Mouse (Mus musculus) liver, embryonic 16.5 days (tissue): ENCODE data around the gene Isoc2b. TPM values are rescaled to one million over a fixed set of nuclear protein-coding genes. Genes with fewer than 3 reads are reported as not detected.
A peak's percentile ranks its signal among the peaks of the same experiment; 100 is the strongest.

ENCODE experiments used
- ATAC-seq: fragments of 200-750 bp; cut with Nextera tagmentation; 2 replicates; pipeline ENCODE4 v1.8.0; 2017; ENCODE audit warnings: low read depth, mild to moderate bottlenecking, moderate number of reproducible peaks, moderate library complexity
- H3K27ac ChIP-seq: fragments of 300-500 bp; sonication (generic); 2 replicates; pipeline ENCODE4 v1.5.1; 2014; ENCODE audit warnings: mild to moderate bottlenecking, low read length
- H3K27me3 ChIP-seq: fragments of 300-500 bp; sonication (generic); 2 replicates; pipeline ENCODE4 v1.6.1; 2014; ENCODE audit warnings: low read depth, low read length, mixed read lengths; ENCODE audit not compliant: control insufficient read depth, insufficient read depth
- H3K36me3 ChIP-seq: fragments of 300-500 bp; sonication (generic); 2 replicates; pipeline ENCODE4 v1.6.1; 2014; ENCODE audit warnings: mild to moderate bottlenecking; ENCODE audit not compliant: control insufficient read depth, insufficient read depth
- H3K4me1 ChIP-seq: fragments of 300-500 bp; sonication (generic); 2 replicates; pipeline ENCODE4 v1.6.1; 2014; ENCODE audit warnings: low read depth, low read length, mixed read lengths; ENCODE audit not compliant: control insufficient read depth
- H3K4me2 ChIP-seq: fragments of 300-500 bp; sonication (generic); 2 replicates; pipeline ENCODE4 v1.6.1; 2014; ENCODE audit warnings: low read depth, low read length, mixed read lengths
- H3K4me3 ChIP-seq: fragments of 300-500 bp; sonication (generic); 2 replicates; pipeline ENCODE4 v1.5.1; 2014; ENCODE audit warnings: low read depth, mild to moderate bottlenecking, low read length
- H3K9ac ChIP-seq: fragments of 300-500 bp; sonication (generic); 2 replicates; pipeline ENCODE4 v1.6.1; 2014; ENCODE audit warnings: low read depth, low read length
- H3K9me3 ChIP-seq: fragments of 300-500 bp; sonication (generic); replicated peaks from 2 replicates; pipeline ENCODE4 v1.6.1; 2016; ENCODE audit warnings: low read length; ENCODE audit not compliant: control insufficient read depth
- WGBS: fragments of 180-500 bp; shearing (Covaris S2); extraction: QIAGEN DNeasy Blood & Tissue Kit; methylation state at CpG from one replicate; pipeline ENCODE4 v1.1.7; 2014; ENCODE audit not compliant: insufficient replicate concordance; 5-methylcytosine and 5-hydroxymethylcytosine counted together
- polyA plus RNA-seq: library from polyadenylated mRNA; unstranded; fragments of >200 nt; fragmentation: Nextera tagmentation; extraction: Ambion mirVana; gene quantifications from 2 replicates; pipeline ENCODE4 v1.2.1, GENCODE M21; 2015

Gene Isoc2b
- polyA plus RNA-seq, 1 experiment from 2014 or later: 4.8 TPM

- no peak for ATAC-seq
- Histone ChIP-seq H3K4me1 (no peaks in the 10 kb centered on the region; the same call in 1 of the 2 replicates), H3K9me3 (no peaks in the 10 kb centered on the region), H3K27me3 (peaks cover 56% of the 10 kb centered on the region), H3K4me2 (peak within 1 kb of the TSS; percentile 17; the same call in 1 of the 2 replicates), H3K9ac (no peak within 1 kb of the TSS), H3K36me3 (no peaks in the 10 kb centered on the region), H3K4me3 (no peak within 1 kb of the TSS), H3K27ac (no peak within 1 kb of the TSS)
- WGBS: 2% methylated on average over 41 of the region's 41 CpGs
Measured at GRCm38 (mm10) chr7:4844245-4844916, 25.7 kb downstream of the Isoc2b start, which contains the start of gene Shisa7. Gene Shisa7 (minus strand): TSS chr7:4844696.

- ATAC-seq: no peak
- Histone ChIP-seq H3K9me3 (no peaks in the 10 kb centered on the region), H3K4me3 (no peak overlapping the region), H3K36me3 (no peaks in the 10 kb centered on the region), H3K27ac (no peak overlapping the region), H3K9ac (no peak overlapping the region), H3K4me1 (no peaks in the 10 kb centered on the region; the same call in 1 of the 2 replicates), H3K4me2 (no peak overlapping the region), H3K27me3 (peaks cover 62% of the 10 kb centered on the region)
- 2% methylated on average over 34 of the region's 34 CpGs for WGBS
Measured at GRCm38 (mm10) chr7:4843604-4844244, 26.3 kb downstream of the Isoc2b start.

- H3K4me2 ChIP-seq: no peak overlapping the region
- no peak overlapping the region for H3K27ac ChIP-seq
- no peaks in the 10 kb centered on the region; the same call in 1 of the 2 replicates for H3K4me1 ChIP-seq
- H3K9ac ChIP-seq: no peak overlapping the region
- 0 out of 2 replicates have a peak, but pooled peaks have one; percentile 19 for ATAC-seq
- H3K27me3 ChIP-seq: peaks cover 66% of the 10 kb centered on the region
- H3K36me3 ChIP-seq: no peaks in the 10 kb centered on the region
- no peaks in the 10 kb centered on the region for H3K9me3 ChIP-seq
- no peak overlapping the region for H3K4me3 ChIP-seq
- WGBS: 1% methylated on average over 16 of the region's 16 CpGs
Measured at GRCm38 (mm10) chr7:4842634-4843131, 27.4 kb downstream of the Isoc2b start.

GRCm38 (mm10) chr7:4842077-4842476 is 28.0 kb downstream of the Isoc2b start:
- Histone ChIP-seq H3K4me1 (no peaks in the 10 kb centered on the region; the same call in 1 of the 2 replicates), H3K27me3 (peaks cover 72% of the 10 kb centered on the region), H3K4me3 (no peak overlapping the region), H3K9me3 (no peaks in the 10 kb centered on the region), H3K9ac (no peak overlapping the region), H3K4me2 (no peak overlapping the region), H3K36me3 (no peaks in the 10 kb centered on the region), H3K27ac (no peak overlapping the region)
- 44% methylated on average over 5 of the region's 5 CpGs for WGBS
- no peak for ATAC-seq

- Histone ChIP-seq H3K27ac (no peak overlapping the region), H3K4me1 (no peaks in the 10 kb centered on the region; the same call in 1 of the 2 replicates), H3K36me3 (no peaks in the 10 kb centered on the region), H3K27me3 (peaks cover 68% of the 10 kb centered on the region), H3K9ac (no peak overlapping the region), H3K4me2 (no peak overlapping the region), H3K4me3 (no peak overlapping the region), H3K9me3 (no peaks in the 10 kb centered on the region)
- no peak for ATAC-seq
- 11% methylated on average over 1 of the region's 1 CpGs for WGBS
Measured at GRCm38 (mm10) chr7:4837639-4838038, 32.4 kb downstream of the Isoc2b start.

- H3K27me3 ChIP-seq: peaks cover 63% of the 10 kb centered on the region
- peak overlapping the region; percentile 37 for H3K4me3 ChIP-seq
- no peak overlapping the region for H3K9ac ChIP-seq
- no peak overlapping the region for H3K27ac ChIP-seq
- H3K36me3 ChIP-seq: no peaks in the 10 kb centered on the region
- WGBS: under 1% methylated on average over 51 of the region's 51 CpGs
- no peaks in the 10 kb centered on the region; the same call in 1 of the 2 replicates for H3K4me1 ChIP-seq
- 0 out of 2 replicates have a peak, but pooled peaks have one; percentile 39 for ATAC-seq
- H3K4me2 ChIP-seq: peak overlapping the region; percentile 56
- H3K9me3 ChIP-seq: no peaks in the 10 kb centered on the region
Measured at GRCm38 (mm10) chr7:4836351-4836792, 33.7 kb downstream of the Isoc2b start.

GRCm38 (mm10) chr7:4835631-4836327 is 34.3 kb downstream of the Isoc2b start:
- H3K4me1 ChIP-seq: no peaks in the 10 kb centered on the region; the same call in 1 of the 2 replicates
- H3K4me2 ChIP-seq: peak overlapping the region; percentile 56
- WGBS: 3% methylated on average over 31 of the region's 34 CpGs
- no peak for ATAC-seq
- H3K27me3 ChIP-seq: peaks cover 62% of the 10 kb centered on the region
- H3K27ac ChIP-seq: no peak overlapping the region
- no peaks in the 10 kb centered on the region for H3K9me3 ChIP-seq
- no peaks in the 10 kb centered on the region for H3K36me3 ChIP-seq
- no peak overlapping the region for H3K9ac ChIP-seq
- H3K4me3 ChIP-seq: peak overlapping the region; percentile 37

GRCm38 (mm10) chr7:4830476-4830875 is 39.6 kb downstream of the Isoc2b start:
- Histone ChIP-seq H3K9ac (no peak overlapping the region), H3K36me3 (no peaks in the 10 kb centered on the region), H3K27me3 (peaks cover 33% of the 10 kb centered on the region), H3K9me3 (no peaks in the 10 kb centered on the region), H3K27ac (no peak overlapping the region), H3K4me3 (no peak overlapping the region), H3K4me1 (no peaks in the 10 kb centered on the region), H3K4me2 (no peak overlapping the region)
- no peak for ATAC-seq
- 6% methylated on average over 12 of the region's 12 CpGs for WGBS
